Mouse (Mus musculus) bone marrow macrophage, adult 2 months (primary cell): ENCODE measurements at regions not wholly inside any gene's neighbourhood (a gene's known extent, or its start where the extent isn't known, plus 50 kb on each side); places are given as distances from the start of the nearest gene placed in this dataset.

ENCODE experiments used
- CTCF ChIP-seq: IDR thresholded peaks from 2 replicates; pipeline ENCODE4 v1.5.1; 2012; ENCODE audit warnings: low read depth, mild to moderate bottlenecking, low read length, moderate library complexity
- POLR2A ChIP-seq: IDR thresholded peaks from 2 replicates; pipeline ENCODE4 v1.6.1; 2012; ENCODE audit warnings: mild to moderate bottlenecking, low read depth, low read length, borderline replicate concordance

DNA sequence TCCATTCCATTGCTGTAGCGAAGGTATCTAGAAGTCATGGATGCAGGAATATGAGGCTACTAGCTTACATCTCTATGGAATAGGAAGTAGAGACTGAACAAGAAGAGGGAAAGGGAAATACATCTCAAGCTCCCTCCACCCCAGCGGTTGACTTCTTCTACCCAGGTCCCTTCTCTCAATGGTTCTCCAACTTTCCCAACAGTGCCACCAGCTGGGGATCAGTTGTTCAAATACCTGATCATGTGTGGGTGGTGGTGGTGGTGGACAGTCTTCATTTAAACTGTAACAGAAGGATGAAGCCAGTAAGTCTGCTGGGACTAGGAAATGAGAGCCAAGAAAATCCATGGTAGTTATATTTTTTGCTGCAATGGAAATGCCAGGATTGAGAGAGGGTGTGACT lies 70.4 kb downstream of the Cd83 start:
- no peak for TF ChIP-seq POLR2A
- no peak for TF ChIP-seq CTCF
